Mouse (Mus musculus): ENCODE data around the gene Camk1. TPM values are rescaled to one million over a fixed set of nuclear protein-coding genes. Genes with fewer than 3 reads are reported as not detected.

Gene Camk1
- polyA plus RNA-seq, 1 experiment from 2014 or later = 90.6 TPM

DNA sequence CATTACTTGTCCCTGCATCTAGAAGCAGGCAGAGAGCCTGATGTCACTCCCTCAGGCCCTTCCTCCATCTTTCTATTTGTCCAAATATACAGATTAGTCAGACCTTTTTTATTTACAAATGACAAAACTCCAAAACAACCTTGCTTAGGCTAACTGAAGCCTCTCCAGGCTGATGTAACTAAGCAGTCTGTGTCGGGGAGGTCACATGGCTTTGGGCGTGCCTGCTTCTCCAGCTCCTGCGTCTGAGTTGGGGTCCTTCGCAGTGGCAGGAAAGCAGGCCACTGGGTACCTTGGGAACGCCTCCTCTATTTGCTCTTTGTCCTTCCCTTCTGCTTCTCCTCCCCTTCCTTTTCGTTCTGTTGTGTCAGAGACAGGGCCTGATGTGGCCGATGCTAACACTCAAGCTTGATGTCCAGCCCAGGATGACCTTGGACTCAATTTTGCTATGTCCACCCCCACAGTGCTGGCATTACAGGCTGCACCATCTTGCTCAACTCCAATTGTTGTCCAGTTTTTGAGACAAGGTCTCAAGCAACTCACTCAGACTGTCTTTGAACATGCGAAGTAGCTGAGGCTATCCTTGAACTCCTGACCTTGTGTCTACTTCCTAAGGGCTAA, 20.8 kb upstream of the Camk1 start:
- WGBS = 70% methylated on average over 8 of the region's 8 CpGs
- DNase-seq (ENCODE audit: low spot score) (no peak), ATAC-seq (replicated peaks; ENCODE audit: low FRiP score, low read depth) (no peak)
- Histone ChIP-seq H3K4me1 (replicated peaks; ENCODE audit: insufficient read depth, low read length) (no peaks in the 10 kb centered on the region), H3K27me3 (ENCODE audit: insufficient read depth, low read length) (no peaks in the 10 kb centered on the region), H3K36me3 (ENCODE audit: insufficient read depth, low read length) (peaks cover 15% of the 10 kb centered on the region; the same call in 1 of the 2 replicates), H3K27ac (no peak overlapping the region), H3K4me3 (replicated peaks; ENCODE audit: low read depth, low read length) (no peak overlapping the region), H3K9ac (ENCODE audit: low read depth, low read length) (no peak overlapping the region), H3K9me3 (replicated peaks; ENCODE audit: low read length) (no peaks in the 10 kb centered on the region), H3K4me2 (ENCODE audit: low read length) (no peak overlapping the region)
- no peak for TF ChIP-seq CTCF (IDR thresholded peaks at IDR 0.05; ENCODE audit: low read depth)

DNA sequence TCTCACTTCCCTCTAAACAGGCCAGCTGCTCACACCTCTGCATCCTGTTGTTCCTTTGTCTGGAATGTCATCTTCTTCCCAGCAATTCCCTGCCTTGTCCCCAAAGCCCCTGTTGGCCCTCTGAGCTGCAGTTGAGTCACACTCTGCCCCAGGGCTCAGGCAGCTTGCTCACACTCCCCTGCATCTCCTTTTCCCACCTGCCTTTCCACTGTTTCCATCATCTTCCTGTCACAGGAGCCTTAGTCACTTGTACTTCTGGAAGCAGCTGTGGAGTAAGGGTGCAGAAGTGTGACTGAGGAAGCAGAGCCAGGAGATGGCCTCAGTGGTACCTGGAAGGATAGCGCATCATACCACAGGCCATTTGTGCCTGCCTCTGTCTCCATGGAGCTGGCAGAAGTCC, 18.5 kb upstream of the Camk1 start:
- Histone ChIP-seq H3K9ac (ENCODE audit: low read depth, low read length) (no peak overlapping the region), H3K27me3 (ENCODE audit: insufficient read depth, low read length) (no peaks in the 10 kb centered on the region), H3K27ac (no peak overlapping the region), H3K36me3 (ENCODE audit: insufficient read depth, low read length) (0 out of 2 replicates have a peak, but pooled peaks cover 6% of the 10 kb centered on the region), H3K4me3 (replicated peaks; ENCODE audit: low read depth, low read length) (no peak overlapping the region), H3K4me2 (ENCODE audit: low read length) (no peak overlapping the region), H3K9me3 (replicated peaks; ENCODE audit: low read length) (no peaks in the 10 kb centered on the region), H3K4me1 (replicated peaks; ENCODE audit: insufficient read depth, low read length) (no peaks in the 10 kb centered on the region)
- WGBS = 86% methylated on average over 1 of the region's 1 CpGs
- DNase-seq (ENCODE audit: low spot score) = no peak
- TF ChIP-seq CTCF (IDR thresholded peaks at IDR 0.05; ENCODE audit: low read depth) = no peak
- ATAC-seq (replicated peaks; ENCODE audit: low FRiP score, low read depth) = no peak

DNA sequence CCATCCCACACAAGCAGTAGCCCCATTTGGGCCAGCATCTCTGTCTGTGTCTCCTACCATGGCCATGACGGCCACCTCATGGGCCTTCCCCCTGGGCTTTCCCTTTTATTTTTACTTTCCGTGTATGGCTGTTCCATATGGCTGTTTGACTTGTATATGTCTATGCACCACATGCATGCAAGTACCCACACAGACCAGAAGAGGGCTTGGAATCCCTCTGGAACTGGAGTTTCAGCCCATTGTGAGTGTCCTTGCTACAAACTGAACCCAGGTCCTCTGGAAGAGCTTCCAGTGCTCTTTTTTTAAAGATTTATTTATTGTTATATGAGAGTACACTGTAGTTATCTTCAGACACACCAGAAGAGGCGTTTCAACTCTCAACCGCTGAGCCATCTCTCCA, 17.7 kb upstream of the Camk1 start:
- 74% methylated on average over 4 of the region's 4 CpGs for WGBS
- no peak overlapping the region for H3K27ac ChIP-seq

DNA sequence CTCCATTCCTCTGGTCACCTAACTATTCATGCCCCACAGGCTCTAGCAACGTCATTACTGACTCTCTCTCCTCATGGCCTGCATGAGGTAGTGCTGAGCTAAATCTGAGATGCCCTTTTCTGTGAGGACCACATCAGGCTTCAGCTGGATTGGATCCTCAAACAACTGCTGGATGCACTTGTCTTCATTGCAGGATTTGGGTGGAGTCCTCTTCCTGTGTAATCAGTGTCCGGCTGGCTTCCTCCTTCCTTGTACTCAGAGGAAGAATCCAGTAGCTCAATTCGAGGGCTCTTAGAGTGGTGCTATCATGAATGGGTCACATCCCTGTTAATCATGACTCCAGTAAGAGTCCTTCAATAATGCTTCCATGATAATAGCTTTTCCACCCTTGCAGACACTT, 9.9 kb upstream of the Camk1 start:
- 64% methylated on average over 3 of the region's 3 CpGs for WGBS
- Histone ChIP-seq H3K4me3 (replicated peaks; ENCODE audit: low read depth, low read length) (no peak overlapping the region), H3K27me3 (ENCODE audit: insufficient read depth, low read length) (no peaks in the 10 kb centered on the region), H3K27ac (no peak overlapping the region), H3K9me3 (replicated peaks; ENCODE audit: low read length) (no peaks in the 10 kb centered on the region), H3K4me1 (replicated peaks; ENCODE audit: insufficient read depth, low read length) (no peaks in the 10 kb centered on the region), H3K9ac (ENCODE audit: low read depth, low read length) (no peak overlapping the region), H3K4me2 (ENCODE audit: low read length) (no peak overlapping the region), H3K36me3 (ENCODE audit: insufficient read depth, low read length) (no peaks in the 10 kb centered on the region)
- ATAC-seq (replicated peaks; ENCODE audit: low FRiP score, low read depth) (no peak), DNase-seq (ENCODE audit: low spot score) (no peak)
- no peak for TF ChIP-seq CTCF (IDR thresholded peaks at IDR 0.05; ENCODE audit: low read depth)

More for the DNA sequence above, 17.7 kb upstream of the Camk1 start:
- no peaks in the 10 kb centered on the region for H3K4me1 ChIP-seq (replicated peaks; ENCODE audit: insufficient read depth, low read length)
- TF ChIP-seq CTCF (IDR thresholded peaks at IDR 0.05; ENCODE audit: low read depth) = peak; percentile 26; the same call in 1 of the 2 replicates
- no peak overlapping the region for H3K9ac ChIP-seq (ENCODE audit: low read depth, low read length)
- H3K4me2 ChIP-seq (ENCODE audit: low read length) = no peak overlapping the region
- H3K9me3 ChIP-seq (replicated peaks; ENCODE audit: low read length) = no peaks in the 10 kb centered on the region
- no peaks in the 10 kb centered on the region for H3K36me3 ChIP-seq (ENCODE audit: insufficient read depth, low read length)
- no peak overlapping the region for H3K4me3 ChIP-seq (replicated peaks; ENCODE audit: low read depth, low read length)
- no peak for ATAC-seq (replicated peaks; ENCODE audit: low FRiP score, low read depth)
- DNase-seq (ENCODE audit: low spot score) = no peak
- H3K27me3 ChIP-seq (ENCODE audit: insufficient read depth, low read length) = no peaks in the 10 kb centered on the region

DNA sequence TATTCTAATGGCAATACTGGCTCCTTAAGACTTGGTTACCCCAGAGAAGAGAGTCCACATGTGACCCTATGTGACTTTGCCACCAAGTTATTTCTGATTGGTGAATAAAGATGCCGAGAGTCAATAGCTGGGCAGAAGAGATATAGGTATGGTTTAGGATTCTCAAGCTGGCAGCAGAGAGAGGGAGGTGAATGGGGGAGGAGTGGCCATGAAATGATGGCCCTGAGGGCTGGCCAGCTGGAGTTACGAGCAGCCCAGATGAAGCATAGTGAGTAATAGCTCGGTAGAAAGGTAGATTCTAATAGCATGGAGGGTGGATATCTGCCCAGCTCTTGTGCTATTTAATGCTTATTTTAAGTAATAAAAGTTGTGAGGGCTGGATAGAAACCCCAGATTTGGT, 9.0 kb upstream of the Camk1 start:
- no peak for TF ChIP-seq CTCF (IDR thresholded peaks at IDR 0.05; ENCODE audit: low read depth)
- no peak overlapping the region for H3K4me3 ChIP-seq (replicated peaks; ENCODE audit: low read depth, low read length)
- H3K36me3 ChIP-seq (ENCODE audit: insufficient read depth, low read length) = no peaks in the 10 kb centered on the region
- H3K4me1 ChIP-seq (replicated peaks; ENCODE audit: insufficient read depth, low read length) = no peaks in the 10 kb centered on the region
- DNase-seq (ENCODE audit: low spot score) (no peak), ATAC-seq (replicated peaks; ENCODE audit: low FRiP score, low read depth) (no peak)
- H3K27ac ChIP-seq = no peak overlapping the region
- H3K4me2 ChIP-seq (ENCODE audit: low read length) = no peak overlapping the region
- no peaks in the 10 kb centered on the region for H3K27me3 ChIP-seq (ENCODE audit: insufficient read depth, low read length)
- H3K9ac ChIP-seq (ENCODE audit: low read depth, low read length) = no peak overlapping the region
- 66% methylated on average over 3 of the region's 3 CpGs for WGBS
- no peaks in the 10 kb centered on the region for H3K9me3 ChIP-seq (replicated peaks; ENCODE audit: low read length)

DNA sequence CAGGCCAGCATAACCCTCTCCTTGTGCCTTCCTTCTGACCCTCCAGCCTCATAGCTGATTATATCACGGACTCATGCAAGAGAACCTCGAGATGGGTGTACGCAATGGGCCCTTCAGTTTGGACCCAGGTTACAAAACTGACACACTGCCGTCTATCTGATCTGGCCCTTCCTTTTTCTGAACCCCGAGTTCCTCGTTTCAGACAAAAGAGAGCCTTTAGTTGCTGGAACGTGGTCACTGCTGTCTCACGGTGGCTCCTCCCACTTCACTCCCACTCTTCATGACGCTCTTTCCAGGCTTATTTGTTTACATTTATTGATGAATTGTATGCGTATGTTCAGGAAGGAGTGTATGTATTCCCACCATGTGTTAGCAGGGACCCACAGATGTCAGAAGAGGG, 7.9 kb upstream of the Camk1 start:
- H3K9me3 ChIP-seq (replicated peaks; ENCODE audit: low read length) = no peaks in the 10 kb centered on the region
- no peaks in the 10 kb centered on the region for H3K36me3 ChIP-seq (ENCODE audit: insufficient read depth, low read length)
- no peak for ATAC-seq (replicated peaks; ENCODE audit: low FRiP score, low read depth)
- H3K4me3 ChIP-seq (replicated peaks; ENCODE audit: low read depth, low read length) = no peak overlapping the region
- H3K4me1 ChIP-seq (replicated peaks; ENCODE audit: insufficient read depth, low read length) = no peaks in the 10 kb centered on the region
- no peak for DNase-seq (ENCODE audit: low spot score)
- H3K27ac ChIP-seq = no peak overlapping the region
- H3K27me3 ChIP-seq (ENCODE audit: insufficient read depth, low read length) = no peaks in the 10 kb centered on the region
- no peak for TF ChIP-seq CTCF (IDR thresholded peaks at IDR 0.05; ENCODE audit: low read depth)
- H3K4me2 ChIP-seq (ENCODE audit: low read length) = no peak overlapping the region
- 56% methylated on average over 10 of the region's 10 CpGs for WGBS
- H3K9ac ChIP-seq (ENCODE audit: low read depth, low read length) = no peak overlapping the region

DNA sequence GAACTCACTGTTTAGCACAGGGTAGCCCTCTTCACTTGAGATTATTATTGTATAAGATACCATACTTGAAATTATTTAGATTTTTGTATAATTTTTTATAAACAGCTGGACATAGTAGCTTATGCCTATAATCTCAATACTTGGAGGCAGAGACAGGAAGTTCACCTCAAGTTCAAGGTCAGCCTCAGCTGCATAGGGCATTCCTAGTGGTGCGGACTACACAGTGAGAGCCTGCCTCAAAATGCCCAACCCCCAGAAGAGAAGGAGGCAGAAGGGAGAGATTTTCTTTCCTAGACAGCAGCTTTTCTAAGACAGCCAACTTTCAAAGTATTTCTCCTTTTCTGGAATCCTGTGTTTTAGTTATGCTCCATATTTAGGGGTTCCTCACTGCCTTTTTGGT, 7.4 kb upstream of the Camk1 start:
- no peak for DNase-seq (ENCODE audit: low spot score)
- H3K36me3 ChIP-seq (ENCODE audit: insufficient read depth, low read length) = no peaks in the 10 kb centered on the region
- H3K4me3 ChIP-seq (replicated peaks; ENCODE audit: low read depth, low read length) = no peak overlapping the region
- H3K9me3 ChIP-seq (replicated peaks; ENCODE audit: low read length) = no peaks in the 10 kb centered on the region
- H3K27me3 ChIP-seq (ENCODE audit: insufficient read depth, low read length) = no peaks in the 10 kb centered on the region
- no peak for TF ChIP-seq CTCF (IDR thresholded peaks at IDR 0.05; ENCODE audit: low read depth)
- H3K4me2 ChIP-seq (ENCODE audit: low read length) = no peak overlapping the region
- no peak for ATAC-seq (replicated peaks; ENCODE audit: low FRiP score, low read depth)
- H3K9ac ChIP-seq (ENCODE audit: low read depth, low read length) = no peak overlapping the region
- WGBS = 58% methylated on average over 1 of the region's 1 CpGs
- H3K4me1 ChIP-seq (replicated peaks; ENCODE audit: insufficient read depth, low read length) = no peaks in the 10 kb centered on the region
- H3K27ac ChIP-seq = no peak overlapping the region
